Mouse (Mus musculus) bone marrow macrophage, adult 2 months (primary cell): ENCODE measurements around the gene Camkv.

Experiments used
- CTCF ChIP-seq: IDR thresholded peaks from 2 replicates; pipeline ENCODE4 v1.5.1; 2012; ENCODE audit warnings: low read depth, mild to moderate bottlenecking, low read length, moderate library complexity
- POLR2A ChIP-seq: IDR thresholded peaks from 2 replicates; pipeline ENCODE4 v1.6.1; 2012; ENCODE audit warnings: mild to moderate bottlenecking, low read depth, low read length, borderline replicate concordance

DNA sequence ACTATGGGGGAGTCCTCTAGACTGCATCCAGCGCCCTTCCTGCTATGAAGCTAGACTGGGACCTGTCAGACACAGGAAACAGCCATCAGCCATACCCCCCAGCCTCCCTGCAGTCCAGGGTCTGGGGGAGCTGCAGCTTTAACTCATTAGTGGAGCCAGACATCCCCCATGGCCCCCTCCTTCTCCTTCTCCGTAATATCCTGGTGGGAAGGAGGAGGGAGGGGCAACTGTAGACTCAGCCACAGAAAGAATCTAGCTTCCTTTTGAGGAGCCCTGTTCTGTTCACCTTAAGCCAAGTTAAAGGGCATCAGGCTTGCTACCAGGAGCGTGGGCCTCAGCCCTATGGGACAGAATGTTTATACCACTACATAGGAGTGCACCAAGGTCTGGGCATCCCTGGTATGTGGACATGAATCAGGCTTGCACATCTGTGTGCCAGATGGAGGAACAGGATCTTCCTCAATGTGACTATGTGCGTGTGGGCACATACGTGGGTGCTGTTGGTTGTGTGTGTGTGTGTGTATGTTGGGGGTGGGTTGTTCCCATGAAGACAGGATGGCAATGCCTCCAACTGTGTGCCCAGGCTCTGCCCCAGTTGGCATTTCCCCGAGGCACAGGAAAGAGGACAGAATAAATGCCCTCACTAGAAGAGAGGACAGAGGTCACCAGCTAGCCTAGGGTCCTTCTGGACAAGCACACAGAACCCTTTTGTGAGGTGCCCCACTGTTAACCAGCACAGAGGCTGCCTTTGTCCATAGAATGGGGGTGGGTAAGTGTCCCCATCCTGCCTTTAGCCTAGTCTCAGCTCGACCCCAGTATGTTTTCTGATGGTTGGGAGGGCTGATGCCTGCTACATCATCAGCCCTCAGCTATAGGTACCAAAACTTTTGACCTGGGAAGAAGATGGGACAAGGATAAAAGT lies 46.5 kb downstream of the Camkv start:
- TF ChIP-seq POLR2A = no peak
- no peak for TF ChIP-seq CTCF
